Mouse (Mus musculus): ENCODE data around the gene Icam5. TPM values are rescaled to one million over a fixed set of nuclear protein-coding genes. Genes with fewer than 3 reads are reported as not detected.
"Not testable (repeated sequence)": the region's sequence is repeated elsewhere in the genome, so short reads cannot be mapped to it uniquely, and the experiment has no call there.

Gene Icam5
- polyA plus RNA-seq, 1 experiment from 2014 or later = 0.05 TPM

DNA sequence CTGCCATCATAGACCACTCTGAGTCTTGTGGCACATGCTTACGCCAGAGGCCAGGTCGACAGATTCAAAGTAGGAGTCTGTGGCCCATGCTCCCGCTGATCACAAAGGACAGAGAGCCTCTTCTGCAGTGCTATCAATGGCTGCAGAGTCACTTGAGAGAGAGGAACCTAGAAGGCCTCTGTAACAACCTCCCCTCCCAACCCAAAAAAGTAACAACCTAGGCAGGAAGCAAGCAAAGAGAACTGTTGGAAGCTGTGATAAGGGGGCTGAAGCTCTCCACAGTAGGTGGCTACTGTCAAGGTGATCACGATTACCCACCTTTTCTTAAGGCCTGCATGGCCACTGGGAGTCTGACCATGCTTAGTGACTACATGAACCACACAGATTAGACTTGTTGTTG lies 11.7 kb downstream of the Icam5 start:
- Histone ChIP-seq H3K4me2 (replicated peaks) (no peak overlapping the region), H3K27ac (no peak overlapping the region), H3K27me3 (peaks cover 22% of the 10 kb centered on the region), H3K36me3 (no peaks in the 10 kb centered on the region), H3K4me1 (no peaks in the 10 kb centered on the region), H3K9ac (no peak overlapping the region), H3K9me3 (0 out of 2 replicates have a peak, but pooled peaks cover 5% of the 10 kb centered on the region), H3K4me3 (no peak overlapping the region)
- ATAC-seq (ENCODE audit: low FRiP score, low read depth) = no peak
- 77% methylated on average over 4 of the region's 4 CpGs for WGBS

- 52% methylated on average over 1 of the region's 1 CpGs for WGBS
- not testable (repeated sequence) for H3K4me1 ChIP-seq; ATAC-seq (ENCODE audit: low FRiP score, low read depth); H3K9ac ChIP-seq; H3K4me2 ChIP-seq (replicated peaks); H3K4me3 ChIP-seq; H3K36me3 ChIP-seq; H3K9me3 ChIP-seq; H3K27ac ChIP-seq
- H3K27me3 ChIP-seq = peaks cover 10% of the 10 kb centered on the region
These were observed 12.9 kb downstream of the Icam5 start for GRCm38 (mm10) chr9:21044785-21045184.

GRCm38 (mm10) chr9:21045235-21045634 lies 13.4 kb downstream of the Icam5 start:
- no peak overlapping the region for H3K27ac ChIP-seq
- 82% methylated on average over 3 of the region's 3 CpGs for WGBS

DNA sequence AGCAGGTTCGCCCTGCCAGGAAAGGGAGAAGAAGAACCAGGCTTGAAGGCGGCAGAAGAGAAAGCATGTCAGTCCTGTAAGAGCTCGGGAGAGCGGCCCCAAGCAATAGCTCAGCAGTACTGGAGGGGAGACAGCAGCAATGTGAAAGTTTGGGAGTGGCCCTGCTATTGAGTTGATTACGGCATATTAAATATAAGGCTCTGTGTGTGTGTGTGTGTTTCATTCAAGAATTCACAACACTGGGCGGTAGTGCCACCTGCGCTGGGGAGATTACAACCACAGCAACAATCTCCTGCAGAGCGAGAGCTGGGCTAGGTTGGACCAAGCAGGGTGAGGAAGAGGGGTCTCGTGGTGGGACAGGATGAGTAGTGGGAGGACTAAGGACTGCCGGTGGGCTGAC lies 19.7 kb downstream of the Icam5 start:
- no peak overlapping the region for H3K9ac ChIP-seq
- ATAC-seq (ENCODE audit: low FRiP score, low read depth) = no peak
- peaks cover 2% of the 10 kb centered on the region; the same call in 1 of the 2 replicates for H3K27me3 ChIP-seq
- no peak overlapping the region for H3K4me3 ChIP-seq
- no peak overlapping the region for H3K27ac ChIP-seq
- no peak overlapping the region for H3K4me2 ChIP-seq (replicated peaks)
- 64% methylated on average over 10 of the region's 10 CpGs for WGBS
- no peaks in the 10 kb centered on the region for H3K9me3 ChIP-seq
- no peaks in the 10 kb centered on the region for H3K4me1 ChIP-seq
- no peaks in the 10 kb centered on the region for H3K36me3 ChIP-seq

More at GRCm38 (mm10) chr9:21045235-21045634, 13.4 kb downstream of the Icam5 start:
- H3K4me1 ChIP-seq = no peaks in the 10 kb centered on the region
- H3K4me3 ChIP-seq = no peak overlapping the region
- ATAC-seq (ENCODE audit: low FRiP score, low read depth) = no peak
- H3K36me3 ChIP-seq = no peaks in the 10 kb centered on the region
- no peak overlapping the region for H3K9ac ChIP-seq
- no peaks in the 10 kb centered on the region for H3K9me3 ChIP-seq
- peaks cover 6% of the 10 kb centered on the region for H3K27me3 ChIP-seq
- H3K4me2 ChIP-seq (replicated peaks) = no peak overlapping the region

- H3K4me3 ChIP-seq = no peak overlapping the region
- ATAC-seq (ENCODE audit: low FRiP score, low read depth) = no peak
- no peak overlapping the region for H3K4me2 ChIP-seq (replicated peaks)
- no peaks in the 10 kb centered on the region for H3K27me3 ChIP-seq
- H3K27ac ChIP-seq = no peak overlapping the region
- peaks cover 42% of the 10 kb centered on the region for H3K36me3 ChIP-seq
- H3K9ac ChIP-seq = no peak overlapping the region
- 78% methylated on average over 2 of the region's 2 CpGs for WGBS
- H3K9me3 ChIP-seq = no peaks in the 10 kb centered on the region
- H3K4me1 ChIP-seq = no peaks in the 10 kb centered on the region
These were observed 31.1 kb downstream of the Icam5 start for GRCm38 (mm10) chr9:21062928-21063327.

- H3K4me3 ChIP-seq = no peak within 1 kb of the TSS
- no peaks in the 10 kb centered on the region for H3K9me3 ChIP-seq
- no peaks in the 10 kb centered on the region for H3K27me3 ChIP-seq
- no peak within 1 kb of the TSS for H3K9ac ChIP-seq
- H3K36me3 ChIP-seq = peaks cover 62% of the 10 kb centered on the region
- H3K4me2 ChIP-seq (replicated peaks) = no peak within 1 kb of the TSS
- no peak within 1 kb of the TSS for H3K27ac ChIP-seq
- peaks cover 4% of the 10 kb centered on the region; the same call in 1 of the 2 replicates for H3K4me1 ChIP-seq
- ATAC-seq (ENCODE audit: low FRiP score, low read depth) = no peak
- WGBS = 83% methylated on average over 27 of the region's 27 CpGs
These were observed 35.3 kb downstream of the Icam5 start, which contains the start of gene Zglp1 for GRCm38 (mm10) chr9:21067006-21067684. Zglp1 (minus strand) TSS chr9:21067093.

GRCm38 (mm10) chr9:21072641-21073040 lies 40.8 kb downstream of the Icam5 start:
- peak; percentile 8; the same call in 1 of the 2 replicates for ATAC-seq (ENCODE audit: low FRiP score, low read depth)
- WGBS = 16% methylated on average over 4 of the region's 4 CpGs

DNA sequence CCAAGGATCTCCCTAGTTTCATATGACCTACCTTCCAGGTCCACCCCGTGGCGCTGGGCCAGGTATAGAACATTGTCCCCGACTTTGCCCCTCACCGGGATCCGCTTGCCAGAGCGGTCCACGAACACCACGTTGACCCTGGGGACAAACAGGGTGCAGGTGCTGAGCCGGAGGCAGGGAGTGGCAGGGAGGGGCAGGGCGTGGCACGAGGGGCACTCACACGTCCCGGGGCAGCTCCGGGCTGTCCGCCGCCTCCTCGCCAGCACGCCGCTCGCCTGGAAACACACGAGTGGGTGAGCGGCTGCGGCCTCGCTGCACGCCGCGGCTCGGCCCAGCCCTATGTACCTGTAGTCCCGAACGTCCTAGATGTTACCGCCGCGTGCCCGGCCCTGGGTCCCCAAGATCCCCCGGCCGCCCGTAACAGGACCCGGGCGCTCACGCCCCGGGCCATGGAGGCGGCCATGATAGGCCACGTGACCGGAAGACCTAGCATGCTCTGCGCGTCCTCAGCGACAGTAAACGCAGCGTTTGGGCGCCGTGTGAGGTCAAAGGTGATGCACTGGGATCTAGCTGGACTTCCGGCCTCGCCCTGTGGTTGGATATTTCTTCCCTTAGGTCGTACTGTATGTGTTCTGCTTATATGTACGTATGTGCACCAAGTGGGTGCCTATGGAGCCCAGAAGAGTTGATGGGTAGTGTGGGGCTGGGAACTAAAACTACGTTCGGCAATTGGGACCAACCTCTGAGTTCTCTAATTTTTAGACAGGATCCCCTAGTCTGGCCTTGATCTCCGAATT lies 41.4 kb downstream of the Icam5 start, which contains the start of the genes Gm49373 and Fdx1l:
TSS of gene Gm49373 (minus strand) at position 53 of the 797 bp plus-strand sequence.
TSS of gene Fdx1l (minus strand) at position 571 of the 797 bp plus-strand sequence.
- Histone ChIP-seq H3K36me3 (peaks cover 61% of the 10 kb centered on the region), H3K27me3 (no peaks in the 10 kb centered on the region), H3K4me2 (replicated peaks) (peak within 1 kb of the TSS; percentile 76), H3K27ac (peak within 1 kb of the TSS; percentile 40), H3K9ac (peak within 1 kb of the TSS; percentile 88), H3K9me3 (no peaks in the 10 kb centered on the region), H3K4me3 (peak within 1 kb of the TSS; percentile 87), H3K4me1 (peaks cover 15% of the 10 kb centered on the region)
- peak; percentile 92 for ATAC-seq (ENCODE audit: low FRiP score, low read depth)
- WGBS = 3% methylated on average over 58 of the region's 58 CpGs

More at GRCm38 (mm10) chr9:21072641-21073040, 40.8 kb downstream of the Icam5 start:
- 0 out of 2 replicates have a peak overlapping the region, but pooled peaks have one; percentile 40 for H3K27ac ChIP-seq
- H3K36me3 ChIP-seq = peaks cover 60% of the 10 kb centered on the region
- peak overlapping the region; percentile 87 for H3K4me3 ChIP-seq
- H3K9ac ChIP-seq = peak overlapping the region; percentile 88
- H3K4me1 ChIP-seq = peaks cover 15% of the 10 kb centered on the region
- H3K27me3 ChIP-seq = no peaks in the 10 kb centered on the region
- H3K4me2 ChIP-seq (replicated peaks) = peak overlapping the region; percentile 76
- no peaks in the 10 kb centered on the region for H3K9me3 ChIP-seq

DNA sequence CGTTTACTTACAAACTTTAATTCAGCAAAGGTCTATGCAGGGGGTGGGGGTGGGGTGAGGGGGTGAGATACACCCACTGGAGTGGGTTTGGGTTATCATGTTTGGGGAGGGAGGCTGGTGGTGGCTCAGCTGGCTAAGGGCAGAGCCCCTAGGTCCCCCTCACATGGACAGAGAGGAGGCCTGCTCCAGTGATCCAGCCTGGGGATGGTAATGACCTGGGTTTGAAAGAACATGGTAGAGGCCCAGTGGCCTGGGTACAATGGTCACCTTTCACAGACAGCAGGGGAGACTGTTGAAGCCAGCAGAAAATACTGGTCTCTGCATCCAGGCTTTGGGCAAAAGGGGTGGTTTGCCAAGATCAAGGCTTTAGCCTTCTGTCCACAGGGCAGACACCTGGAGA lies 42.3 kb downstream of the Icam5 start:
- Histone ChIP-seq H3K27me3 (no peaks in the 10 kb centered on the region), H3K9me3 (no peaks in the 10 kb centered on the region), H3K4me3 (no peak overlapping the region), H3K4me2 (replicated peaks) (peak overlapping the region; percentile 76; the same call in 1 of the 2 replicates), H3K36me3 (peaks cover 70% of the 10 kb centered on the region), H3K27ac (no peak overlapping the region), H3K4me1 (peaks cover 15% of the 10 kb centered on the region), H3K9ac (0 out of 2 replicates have a peak overlapping the region, but pooled peaks have one; percentile 8)
- no peak for ATAC-seq (ENCODE audit: low FRiP score, low read depth)
- 83% methylated on average over 1 of the region's 1 CpGs for WGBS

DNA sequence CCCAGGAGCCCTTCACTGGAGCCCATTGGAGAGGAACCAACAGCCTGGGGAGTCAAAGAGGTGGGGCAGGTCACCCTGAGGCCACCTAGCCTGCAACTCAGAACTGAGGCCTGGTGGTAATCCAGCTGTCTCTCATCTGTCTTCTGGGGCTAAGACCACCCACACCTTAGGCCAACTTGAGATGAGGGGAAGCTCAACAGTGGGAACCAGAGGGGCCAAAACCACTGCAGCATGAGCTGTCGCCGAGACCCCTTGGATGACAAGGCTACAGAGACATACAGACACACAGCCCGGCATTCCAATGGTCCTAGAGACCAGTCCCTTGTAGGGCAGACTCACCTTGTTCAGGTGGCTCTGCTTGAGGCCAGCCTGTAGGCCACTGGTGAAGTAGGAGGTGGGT lies 43.8 kb downstream of the Icam5 start:
- Histone ChIP-seq H3K27me3 (no peaks in the 10 kb centered on the region), H3K9ac (no peak overlapping the region)
- WGBS = 92% methylated on average over 3 of the region's 3 CpGs

GRCm38 (mm10) chr9:21081127-21081526 lies 49.3 kb downstream of the Icam5 start:
- 90% methylated on average over 9 of the region's 9 CpGs for WGBS
- Histone ChIP-seq H3K27ac (no peak overlapping the region), H3K27me3 (no peaks in the 10 kb centered on the region), H3K36me3 (peaks cover 97% of the 10 kb centered on the region), H3K4me1 (no peaks in the 10 kb centered on the region), H3K4me3 (no peak overlapping the region), H3K9me3 (no peaks in the 10 kb centered on the region), H3K4me2 (replicated peaks) (no peak overlapping the region), H3K9ac (no peak overlapping the region)
- ATAC-seq (ENCODE audit: low FRiP score, low read depth) = no peak

More for the DNA sequence above, 43.8 kb downstream of the Icam5 start:
- no peak overlapping the region for H3K4me2 ChIP-seq (replicated peaks)
- H3K36me3 ChIP-seq = peaks cover 80% of the 10 kb centered on the region
- no peak for ATAC-seq (ENCODE audit: low FRiP score, low read depth)
- H3K4me1 ChIP-seq = peaks cover 15% of the 10 kb centered on the region
- H3K27ac ChIP-seq = no peak overlapping the region
- H3K4me3 ChIP-seq = no peak overlapping the region
- no peaks in the 10 kb centered on the region for H3K9me3 ChIP-seq

DNA sequence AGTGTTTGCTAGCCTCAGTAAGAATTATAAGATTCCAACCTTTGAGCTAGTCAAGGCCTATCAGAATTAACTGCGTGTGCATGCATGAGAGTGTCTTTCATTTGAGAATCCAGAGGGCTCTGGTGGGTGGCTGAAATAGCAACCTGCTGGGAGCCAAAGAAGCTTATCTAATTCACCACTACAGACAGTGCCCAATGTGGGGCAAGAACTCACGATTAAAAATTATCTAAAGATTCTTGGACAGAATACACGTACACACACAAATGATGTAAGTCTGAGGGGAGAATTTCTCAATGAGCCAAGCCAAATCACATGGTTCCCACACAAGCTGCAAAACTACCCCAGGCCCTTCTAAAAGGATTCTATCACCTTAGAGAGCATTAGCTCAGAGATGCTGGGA lies 51.5 kb downstream of the Icam5 start:
- H3K9me3 ChIP-seq = no peaks in the 10 kb centered on the region
- H3K4me3 ChIP-seq = no peak overlapping the region
- no peak overlapping the region for H3K9ac ChIP-seq
- H3K4me1 ChIP-seq = no peaks in the 10 kb centered on the region
- H3K4me2 ChIP-seq (replicated peaks) = no peak overlapping the region
- H3K27ac ChIP-seq = no peak overlapping the region
- ATAC-seq (ENCODE audit: low FRiP score, low read depth) = no peak
- no peaks in the 10 kb centered on the region for H3K27me3 ChIP-seq
- WGBS = 90% methylated on average over 3 of the region's 3 CpGs
- peaks cover 97% of the 10 kb centered on the region for H3K36me3 ChIP-seq

All from limb, embryonic 13.5 days (tissue).